Mouse (Mus musculus) MEL (cell line): Measurements from ENCODE around the gene Tnik.

Source experiments
- CTCF ChIP-seq, 3 experiments: IDR thresholded peaks in 2 of 3; conservative IDR thresholded peaks in 1 of 3; 2 replicates each; pipeline ENCODE4 v1.5.1; 2011 to 2012; ENCODE audit warnings: low read length in 3 of 3, low read depth in 2 of 3, mild to moderate bottlenecking in 2 of 3, improper control_type of control experiment in 1 of 3, inconsistent platforms in 1 of 3, mixed read lengths in 1 of 3, moderate library complexity in 1 of 3; ENCODE audit not compliant: control insufficient read depth in 1 of 3, insufficient read depth in 1 of 3, poor library complexity in 1 of 3, severe bottlenecking in 1 of 3
- ELF1 ChIP-seq: IDR thresholded peaks from 2 replicates; pipeline ENCODE4 v1.6.1; 2014; ENCODE audit warnings: low read depth, mild to moderate bottlenecking, inconsistent platforms, low read length, improper control_type of control experiment, moderate library complexity
- EP300 ChIP-seq, 2 experiments: IDR thresholded peaks; 2 replicates each; pipeline ENCODE4 v1.6.1; 2011; ENCODE audit warnings: improper control_type of control experiment in 2 of 2, low read length in 2 of 2, low read depth in 1 of 2, mild to moderate bottlenecking in 1 of 2
- GABPA ChIP-seq: IDR thresholded peaks from 2 replicates; pipeline ENCODE4 v1.6.1; 2012; ENCODE audit warnings: low read depth, mild to moderate bottlenecking, inconsistent platforms, low read length, improper control_type of control experiment, moderate library complexity
- HCFC1 ChIP-seq: IDR thresholded peaks from 2 replicates; pipeline ENCODE4 v1.6.1; 2012; ENCODE audit warnings: low read depth, mild to moderate bottlenecking, inconsistent platforms, low read length, improper control_type of control experiment, moderate library complexity
- MYB ChIP-seq: IDR thresholded peaks from 2 replicates; pipeline ENCODE4 v1.6.1; 2011; ENCODE audit warnings: mild to moderate bottlenecking, low read depth, low read length, improper control_type of control experiment
- NELFE ChIP-seq: IDR thresholded peaks from 2 replicates; pipeline ENCODE4 v1.6.1; 2011; ENCODE audit warnings: low read depth, low read length, improper control_type of control experiment
- POLR2A ChIP-seq, 2 experiments: IDR thresholded peaks; 2 replicates each; pipeline ENCODE4 v1.6.1; 2011 to 2012; ENCODE audit warnings: low read length in 2 of 2, mild to moderate bottlenecking in 2 of 2, control low read depth in 1 of 2, improper control_type of control experiment in 1 of 2, low read depth in 1 of 2, moderate library complexity in 1 of 2; ENCODE audit not compliant: control insufficient read depth in 1 of 2, insufficient read depth in 1 of 2, poor library complexity in 1 of 2
- POLR2AphosphoS2 ChIP-seq: IDR thresholded peaks from 2 replicates; pipeline ENCODE4 v1.6.1; 2011; ENCODE audit warnings: low read length, improper control_type of control experiment
- SIN3A ChIP-seq: IDR thresholded peaks from 2 replicates; pipeline ENCODE4 v1.6.1; 2012; ENCODE audit warnings: low read length, improper control_type of control experiment, inconsistent platforms
- TBP ChIP-seq: IDR thresholded peaks from 2 replicates; pipeline ENCODE4 v1.8.0; 2011; ENCODE audit warnings: low read depth, low read length, improper control_type of control experiment
- TCF12 ChIP-seq: IDR thresholded peaks from 2 replicates; pipeline ENCODE4 v1.6.1; 2014; ENCODE audit warnings: low read depth, mild to moderate bottlenecking, inconsistent platforms, low read length, improper control_type of control experiment, moderate library complexity
- ZNF384 ChIP-seq: IDR thresholded peaks from 2 replicates; pipeline ENCODE4 v1.6.1; 2012; ENCODE audit warnings: low read depth, mild to moderate bottlenecking, inconsistent platforms, low read length, improper control_type of control experiment

GRCm38 (mm10) chr3:28587808-28588207 is 324.8 kb downstream of the Tnik start:
- TF ChIP-seq CTCF (IDR thresholded peaks at IDR 0.05 in 2 of 3, conservative IDR thresholded peaks at IDR 0.05 in 1 of 3; ENCODE audit: control insufficient read depth in 1 of 3, insufficient read depth in 1 of 3, low read depth in 2 of 3, low read length in 3 of 3, poor library complexity in 1 of 3, severe bottlenecking in 1 of 3) (no peak), ZNF384 (no peak), HCFC1 (no peak), POLR2A (IDR thresholded peaks at IDR 0.05; ENCODE audit: control insufficient read depth in 1 of 2, insufficient read depth in 1 of 2, low read depth in 1 of 2, low read length in 2 of 2, poor library complexity in 1 of 2) (no peak), GABPA (no peak), TCF12 (no peak), NELFE (no peak), EP300 (IDR thresholded peaks at IDR 0.05; ENCODE audit: low read depth in 1 of 2, low read length in 2 of 2) (no peak), SIN3A (no peak), POLR2AphosphoS2 (no peak), MYB (no peak), TBP (no peak), ELF1 (no peak)
